ENCODE assay signal across 16 mouse cellular contexts in genomic region chr9:103545729-103546128, GRCm38 (mm10).
"Had no signal": no experiment of that assay in that cellular context is flagged by ENCODE, and none has a peak within 500 bp of the region (broad histone marks: within the 10 kb centered on the region; RNA-seq: fewer than 3 reads in every experiment).

No protein-coding gene starts in this region.

- DNase-seq: kidney, postnatal 25 days; layer of hippocampus, adult 9-11 months; liver; liver, embryonic 13.5 days; liver, postnatal 0 days; lung, postnatal 14 days; right cerebral cortex, adult 18-20 months; right cerebral cortex, postnatal 25 days; thymus, postnatal 4 days had no signal

- ATAC-seq: liver, postnatal 0 days; midbrain, embryonic 16.5 days had no signal

- H3K27ac ChIP-seq: limb, embryonic 12.5 days; liver, embryonic 13.5 days; lung, embryonic 15.5 days; macrophage; midbrain, embryonic 12.5 days; neural tube, embryonic 15.5 days had no signal

- H3K9me3 ChIP-seq: limb, embryonic 12.5 days; liver, embryonic 13.5 days; lung, embryonic 15.5 days; megakaryocyte, embryonic 14.5 days; midbrain, embryonic 12.5 days; neural tube, embryonic 15.5 days had no signal

- H3K9ac ChIP-seq: limb, embryonic 12.5 days; liver, embryonic 13.5 days; liver, postnatal 0 days; lung, embryonic 15.5 days; midbrain, embryonic 12.5 days; neural tube, embryonic 15.5 days had no signal

- H3K4me2 ChIP-seq: limb, embryonic 12.5 days; liver, embryonic 13.5 days; lung, embryonic 15.5 days; midbrain, embryonic 12.5 days; neural tube, embryonic 15.5 days had no signal

- H3K27me3 ChIP-seq: limb, embryonic 12.5 days; liver, embryonic 13.5 days; lung, embryonic 15.5 days; neural tube, embryonic 15.5 days had no signal

- H3K4me1 ChIP-seq: liver, embryonic 13.5 days; lung, embryonic 15.5 days; megakaryocyte, embryonic 14.5 days had no signal

- H3K4me3 ChIP-seq: limb, embryonic 12.5 days; liver, embryonic 13.5 days; lung, embryonic 15.5 days; megakaryocyte, embryonic 14.5 days; midbrain, embryonic 12.5 days; neural tube, embryonic 15.5 days had no signal

- H3K36me3 ChIP-seq: limb, embryonic 12.5 days; liver, embryonic 13.5 days; lung, embryonic 15.5 days; midbrain, embryonic 12.5 days; neural tube, embryonic 15.5 days had no signal
